Mouse (Mus musculus) retina, embryonic 14.5 days (tissue): ENCODE data around the gene Gdpd2.

Experiments
- DNase-seq: peaks from one replicate; pipeline ENCODE4 v3.0.0-alpha.2; 2015; ENCODE audit warnings: low spot score

The Gdpd2 gene

DNA sequence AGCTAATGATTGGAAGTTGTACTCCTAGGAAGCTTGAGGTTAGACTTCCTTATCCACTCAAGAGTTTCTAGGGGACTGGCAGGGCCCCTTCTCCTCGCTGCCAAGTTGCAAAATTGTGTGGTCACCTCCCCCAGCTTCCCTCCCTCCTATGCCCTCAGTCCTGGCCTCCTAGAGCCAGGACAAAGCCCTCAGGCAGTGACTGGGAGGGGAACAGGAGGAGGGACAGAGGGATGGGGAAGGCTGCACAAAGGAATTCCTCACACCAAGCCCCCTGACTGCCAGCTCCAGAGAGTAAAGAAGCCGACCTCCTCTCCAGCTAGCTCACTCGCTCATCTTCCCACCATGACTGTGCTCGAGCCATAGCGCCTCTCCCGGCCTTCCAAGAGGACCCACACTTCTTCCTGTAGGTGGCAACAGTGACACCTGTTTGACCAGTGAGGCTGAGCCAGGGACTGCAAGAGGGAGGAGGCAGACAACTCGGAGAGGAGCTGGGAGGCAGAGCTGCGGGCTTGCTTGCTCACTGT is at the start of gene Gdpd2:
Gene Gdpd2 (plus strand): TSS at position 209 of the 524 bp plus-strand sequence.
- peak; percentile 66 for DNase-seq

GRCm38 (mm10) chrX:100686527-100686926 is 43.1 kb upstream of the Gdpd2 start:
- no peak for DNase-seq

DNA sequence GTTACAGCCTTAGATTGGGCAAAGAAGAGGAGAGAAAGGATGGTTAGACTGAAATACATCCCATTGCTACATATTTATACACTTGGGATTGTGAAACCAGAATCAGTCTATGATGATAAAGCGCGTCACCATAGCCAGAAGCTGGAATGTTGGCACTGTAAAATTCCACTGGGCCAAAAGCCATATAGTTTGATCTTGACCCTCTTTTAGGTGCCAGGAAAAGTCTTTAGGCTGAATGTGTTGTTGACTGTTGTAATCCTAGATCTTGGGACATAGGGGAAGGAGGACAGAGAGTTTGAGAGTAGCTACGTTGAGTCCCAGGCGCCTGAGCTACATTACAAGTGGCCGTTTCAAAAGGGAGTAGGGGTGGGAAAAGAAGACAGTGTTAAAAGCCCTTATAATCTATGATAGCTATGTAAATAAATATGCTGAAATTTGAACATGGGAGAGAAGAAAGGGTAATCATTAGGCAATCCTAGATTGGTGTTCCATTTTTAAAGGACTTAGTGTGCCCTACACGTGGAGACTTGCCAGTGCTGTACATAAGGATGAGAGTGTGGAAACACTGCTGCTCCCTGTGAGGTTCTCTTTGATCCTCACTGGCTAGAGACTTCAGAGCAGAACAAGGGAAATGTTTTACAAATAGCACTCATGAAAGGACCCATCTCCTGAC is 42.2 kb upstream of the Gdpd2 start:
- DNase-seq: no peak

- DNase-seq: peak; percentile 4
Measured at GRCm38 (mm10) chrX:100688033-100688370, 41.7 kb upstream of the Gdpd2 start.

GRCm38 (mm10) chrX:100696776-100697175 is 32.9 kb upstream of the Gdpd2 start:
- no peak for DNase-seq

DNA sequence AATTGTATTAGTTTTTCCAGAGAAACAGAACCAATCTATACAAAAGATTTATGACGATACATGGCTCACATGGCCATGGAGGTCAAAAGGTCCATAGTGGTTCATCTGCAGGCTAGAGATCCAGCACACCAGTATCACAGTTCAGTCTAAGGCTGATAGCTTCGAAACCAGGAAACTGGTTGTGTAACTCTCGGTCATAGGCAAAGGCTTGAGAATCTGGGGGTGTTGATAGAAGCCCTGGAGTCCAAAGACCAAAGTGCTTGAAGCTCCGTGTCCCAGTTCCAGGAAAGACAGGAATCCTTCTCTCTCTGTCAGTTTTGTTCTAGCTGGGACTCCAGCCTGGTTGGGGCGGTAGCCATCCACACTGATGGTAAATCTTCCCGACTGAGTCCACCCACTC is 21.6 kb upstream of the Gdpd2 start:
- DNase-seq: no peak

GRCm38 (mm10) chrX:100716173-100716572 is 13.5 kb upstream of the Gdpd2 start:
- no peak for DNase-seq

DNA sequence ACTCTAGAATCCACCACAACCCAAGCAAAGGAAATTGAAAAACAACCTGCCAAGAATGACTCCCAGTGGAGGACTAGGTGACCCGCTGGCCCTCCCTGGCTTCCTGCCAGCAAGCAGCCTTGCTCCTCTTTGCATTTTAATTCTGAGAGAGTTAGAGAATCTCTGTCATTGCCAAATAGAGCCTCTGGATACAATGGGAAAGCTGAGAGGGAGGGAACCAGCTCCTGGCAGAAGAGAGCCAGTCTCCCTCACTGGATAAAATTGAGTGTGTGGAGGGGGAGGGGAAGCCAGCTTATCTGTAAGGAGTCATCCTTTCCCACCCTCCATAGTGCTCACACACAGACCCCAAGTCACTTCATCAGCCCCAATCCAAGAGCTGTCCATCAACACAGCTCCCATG is 726 bp upstream of the Gdpd2 start:
- peak; percentile 16 for DNase-seq

GRCm38 (mm10) chrX:100730266-100730665 is 593 bp downstream of the Gdpd2 start:
- no peak for DNase-seq

GRCm38 (mm10) chrX:100734359-100734758 is 4.7 kb downstream of the Gdpd2 start:
- DNase-seq: no peak

DNA sequence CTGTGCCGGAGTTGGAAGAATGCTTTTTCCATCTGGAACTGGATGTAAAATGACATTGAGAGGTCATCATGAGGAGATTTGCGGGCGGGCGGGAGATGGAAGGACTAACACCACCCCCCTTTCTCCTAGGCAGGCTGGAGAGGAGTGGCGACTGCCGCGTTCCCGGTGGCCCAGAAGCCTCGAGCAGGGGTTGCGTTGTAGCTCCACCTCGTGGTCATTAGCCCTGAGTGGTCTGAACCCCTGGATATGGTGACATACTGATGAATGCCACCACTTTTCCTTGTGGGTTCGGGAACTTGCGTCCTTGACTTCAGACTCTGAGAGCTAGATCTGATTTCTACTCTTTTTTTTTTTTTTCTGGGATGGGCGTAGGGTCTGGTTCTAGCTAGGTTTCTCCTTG is 9.2 kb downstream of the Gdpd2 start:
- peak; percentile 78 for DNase-seq

DNA sequence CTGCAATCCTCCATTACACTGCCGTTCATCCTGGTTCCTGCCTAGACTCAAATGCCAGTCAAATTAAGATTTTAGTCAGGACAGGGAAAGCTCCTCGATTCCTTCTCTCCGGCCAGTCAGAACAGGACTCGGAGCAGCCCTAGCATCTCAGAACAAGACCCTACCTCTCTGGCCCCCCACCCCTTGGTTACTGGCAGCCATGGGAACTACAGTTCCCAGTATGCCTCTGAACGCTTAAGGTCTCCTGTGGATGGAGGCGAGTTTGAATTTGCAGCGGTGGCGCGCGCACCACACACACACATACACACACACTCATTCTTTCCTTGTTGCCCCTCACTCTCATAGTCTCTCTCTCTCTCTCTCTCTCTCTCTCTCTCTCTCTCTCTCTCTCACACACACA is 9.8 kb downstream of the Gdpd2 start:
- peak; percentile 12 for DNase-seq

- DNase-seq: no peak
Measured at GRCm38 (mm10) chrX:100740785-100741184, 11.1 kb downstream of the Gdpd2 start.

DNA sequence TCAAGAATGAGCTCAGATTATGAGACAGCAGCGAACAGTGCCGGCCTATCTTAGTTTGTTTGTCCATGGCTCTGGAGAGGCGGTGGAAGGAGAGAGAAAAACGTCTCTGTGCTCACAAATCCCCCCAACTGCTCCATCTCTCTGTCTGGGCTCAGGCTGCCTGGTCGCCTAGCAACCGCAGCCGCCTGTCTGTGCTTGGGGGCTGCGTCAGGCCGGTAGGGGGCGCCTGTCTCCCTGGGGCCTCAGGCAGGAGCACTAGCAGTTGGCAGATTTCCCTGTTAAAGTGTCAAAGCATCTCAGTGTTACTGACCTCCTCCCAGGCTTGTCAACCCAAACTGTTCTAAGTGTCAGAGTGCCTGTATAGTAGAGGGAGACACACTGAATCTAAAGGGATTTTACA is 12.3 kb downstream of the Gdpd2 start:
- DNase-seq: peak; percentile 74

DNA sequence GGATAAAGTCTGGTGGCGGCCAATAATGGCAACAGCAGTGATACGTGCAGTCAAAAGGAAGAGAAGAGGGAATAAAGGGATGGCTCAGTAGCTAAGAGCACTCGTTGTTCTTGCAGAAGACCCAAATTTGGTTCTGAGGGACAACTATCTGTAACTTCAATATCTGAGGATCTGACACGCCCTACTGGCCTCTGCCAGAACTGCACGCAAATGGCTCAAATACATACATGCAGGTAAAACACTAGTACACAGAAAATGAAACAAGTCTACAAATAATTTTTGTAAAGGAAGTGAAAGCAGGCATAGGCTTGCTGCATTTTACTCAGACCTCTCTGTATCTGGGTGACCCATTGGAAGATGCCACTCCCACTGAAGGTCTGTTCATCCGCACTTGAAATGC is 36.2 kb downstream of the Gdpd2 start:
- no peak for DNase-seq

GRCm38 (mm10) chrX:100767181-100767884 is 37.7 kb downstream of the Gdpd2 start, which contains the start of gene Dlg3:
TSS of gene Dlg3 (plus strand) at chrX:100767722.
- peak; percentile 77 for DNase-seq

DNA sequence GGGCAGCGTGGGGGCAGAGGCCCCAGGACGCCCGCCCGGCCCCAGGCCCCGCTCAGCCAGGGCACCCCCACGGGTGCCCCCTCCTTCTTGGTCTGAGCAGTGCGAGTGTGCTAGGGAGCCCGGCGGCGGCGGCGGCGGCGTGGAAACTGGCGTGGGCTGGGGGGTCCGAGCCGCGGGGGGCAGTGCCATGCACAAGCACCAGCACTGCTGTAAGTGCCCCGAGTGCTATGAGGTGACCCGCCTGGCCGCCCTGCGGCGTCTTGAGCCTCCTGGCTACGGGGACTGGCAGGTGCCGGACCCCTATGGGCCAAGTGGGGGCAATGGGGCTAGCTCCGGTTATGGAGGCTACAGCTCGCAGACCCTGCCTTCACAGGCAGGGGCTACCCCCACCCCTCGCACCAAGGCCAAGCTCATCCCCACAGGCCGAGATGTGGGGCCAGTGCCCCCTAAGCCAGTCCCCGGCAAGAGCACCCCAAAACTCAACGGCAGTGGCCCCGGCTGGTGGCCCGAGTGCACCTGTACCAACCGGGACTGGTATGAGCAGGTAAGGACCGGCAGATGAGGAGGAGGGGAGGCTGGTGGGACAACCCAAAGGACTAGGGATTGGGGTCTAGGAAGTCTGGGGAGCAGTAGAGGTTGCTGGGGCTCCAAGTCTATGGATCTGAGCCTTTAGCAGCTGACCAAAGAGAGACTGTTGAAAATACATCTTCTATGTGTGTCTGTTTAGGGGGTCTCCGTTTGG is 38.4 kb downstream of the Gdpd2 start:
- DNase-seq: no peak

- no peak for DNase-seq
Measured at GRCm38 (mm10) chrX:100769281-100769680, 39.6 kb downstream of the Gdpd2 start.

GRCm38 (mm10) chrX:100774341-100774811 is 44.7 kb downstream of the Gdpd2 start:
- DNase-seq: peak; percentile 76

DNA sequence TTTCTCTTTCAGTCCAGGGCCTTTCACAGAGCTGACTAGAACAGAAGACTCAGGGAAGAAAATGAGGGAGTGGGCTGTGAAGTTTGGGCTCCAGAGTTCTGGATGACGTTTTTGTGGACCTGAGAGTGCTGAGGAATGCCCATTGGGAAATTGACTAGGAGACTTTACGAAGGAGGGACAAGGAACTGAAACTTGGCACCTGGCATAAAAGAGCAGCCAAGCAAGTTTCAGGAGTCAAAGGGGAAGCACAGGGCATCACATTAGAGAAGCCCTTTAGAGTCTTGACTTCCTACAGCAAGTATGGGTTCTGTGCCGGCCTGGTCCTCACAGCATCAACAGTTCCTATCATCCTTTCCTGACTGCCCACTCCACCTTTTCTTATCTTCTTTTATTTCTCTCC is 45.7 kb downstream of the Gdpd2 start:
- DNase-seq: no peak

DNA sequence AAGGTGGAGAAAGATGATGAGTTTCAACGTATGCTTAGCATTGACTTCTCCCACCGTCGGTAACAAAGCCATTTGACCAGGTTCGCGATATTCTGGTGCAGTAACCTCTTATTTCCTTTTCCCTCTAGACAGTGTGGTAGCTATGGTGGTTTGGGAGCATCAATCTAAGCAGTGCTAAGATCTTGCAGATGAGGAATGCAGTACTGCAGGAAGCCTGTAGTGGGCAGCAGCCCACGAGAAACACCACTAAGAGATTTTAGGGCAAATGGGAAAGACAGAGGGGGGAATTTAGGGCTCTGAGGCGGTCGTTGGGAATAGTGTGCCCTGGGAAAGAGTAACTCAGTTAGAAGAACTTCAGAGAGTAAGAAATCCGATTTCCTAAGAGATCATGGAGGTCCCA is 46.8 kb downstream of the Gdpd2 start:
- DNase-seq: peak; percentile 77

DNA sequence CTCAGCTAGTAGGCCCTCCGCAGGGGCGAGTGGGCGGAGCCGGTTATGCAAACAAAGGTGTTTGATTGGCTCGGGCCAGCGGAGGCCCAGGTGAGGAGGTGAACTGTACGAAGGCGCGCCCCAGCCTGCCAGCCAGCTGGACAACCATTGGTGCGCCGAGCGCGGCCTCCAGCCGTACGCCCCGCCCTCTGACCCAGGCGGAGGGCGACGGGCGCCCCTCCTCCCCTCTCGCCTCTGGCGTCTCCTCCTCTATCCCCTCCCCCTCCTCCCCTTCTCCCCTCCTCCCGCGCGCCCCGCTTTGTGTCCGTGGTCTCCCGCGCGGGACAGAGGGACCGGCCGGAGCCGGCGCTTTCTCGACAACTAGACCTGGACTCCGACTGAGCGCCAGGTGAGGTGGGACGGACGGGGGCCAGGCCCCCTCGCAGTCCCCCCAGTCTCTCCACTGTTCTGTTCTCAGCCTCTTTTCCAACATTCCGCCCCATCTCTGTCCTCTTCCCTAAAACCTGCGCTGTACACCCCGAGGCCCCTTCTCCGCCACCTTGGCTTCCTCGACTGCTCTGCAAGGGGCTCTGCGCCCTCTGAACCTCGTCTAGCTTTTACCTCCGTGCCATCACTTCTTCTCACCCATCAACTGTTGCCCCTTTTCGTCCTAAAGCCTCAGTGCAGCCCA is 47.4 kb downstream of the Gdpd2 start:
- peak; percentile 81 for DNase-seq
